Mouse (Mus musculus): ENCODE results near the gene Pdpk1.

- TF ChIP-seq CTCF (IDR thresholded peaks at IDR 0.05; ENCODE audit: low read depth, low read length) (no peak), POLR2A (IDR thresholded peaks at IDR 0.05; ENCODE audit: insufficient read depth, low read length) (no peak), EP300 (IDR thresholded peaks at IDR 0.05; ENCODE audit: insufficient read depth, low read depth, low read length) (no peak)
Observed at GRCm38 (mm10) chr17:24192848-24193247, 42.1 kb upstream of the Pdpk1 start.
